Mouse (Mus musculus): ENCODE results near the gene Ror1. TPM values are rescaled to one million over a fixed set of nuclear protein-coding genes. Genes with fewer than 3 reads are reported as not detected.
A peak's percentile ranks its signal among the peaks of the same experiment; 100 is the strongest.

Ror1 gene
- polyA plus RNA-seq, 1 experiment from 2014 or later: 4.0 TPM

- Histone ChIP-seq H3K36me3 (ENCODE audit: control insufficient read depth, insufficient read depth, low read length) (no peaks in the 10 kb centered on the region), H3K9ac (ENCODE audit: low read depth, low read length) (no peak overlapping the region), H3K27me3 (replicated peaks; ENCODE audit: control insufficient read depth, insufficient read depth, low read length) (no peaks in the 10 kb centered on the region), H3K4me1 (ENCODE audit: control insufficient read depth, insufficient read depth, low read length) (no peaks in the 10 kb centered on the region), H3K9me3 (ENCODE audit: control insufficient read depth, low read length) (no peaks in the 10 kb centered on the region), H3K4me3 (ENCODE audit: low read length) (no peak overlapping the region), H3K4me2 (ENCODE audit: low read depth, low read length) (no peak overlapping the region), H3K27ac (ENCODE audit: low read length) (no peak overlapping the region)
- WGBS: 57% methylated on average over 3 of the region's 3 CpGs
- ATAC-seq: no peak
Measured at GRCm38 (mm10) chr4:100059811-100060210, 35.8 kb upstream of the Ror1 start.

GRCm38 (mm10) chr4:100061396-100062066 is 34.1 kb upstream of the Ror1 start:
- ATAC-seq: no peak
- 72% methylated on average over 19 of the region's 19 CpGs for WGBS
- H3K27ac ChIP-seq (ENCODE audit: low read length): no peak overlapping the region

GRCm38 (mm10) chr4:100065686-100066085 is 29.9 kb upstream of the Ror1 start:
- Histone ChIP-seq H3K27ac (ENCODE audit: low read length) (no peak overlapping the region), H3K9ac (ENCODE audit: low read depth, low read length) (no peak overlapping the region), H3K4me3 (ENCODE audit: low read length) (no peak overlapping the region), H3K27me3 (replicated peaks; ENCODE audit: control insufficient read depth, insufficient read depth, low read length) (no peaks in the 10 kb centered on the region), H3K4me1 (ENCODE audit: control insufficient read depth, insufficient read depth, low read length) (peaks cover 3% of the 10 kb centered on the region; the same call in 1 of the 2 replicates), H3K9me3 (ENCODE audit: control insufficient read depth, low read length) (no peaks in the 10 kb centered on the region), H3K4me2 (ENCODE audit: low read depth, low read length) (no peak overlapping the region), H3K36me3 (ENCODE audit: control insufficient read depth, insufficient read depth, low read length) (no peaks in the 10 kb centered on the region)
- WGBS: 83% methylated on average over 2 of the region's 2 CpGs
- ATAC-seq: no peak

More at GRCm38 (mm10) chr4:100061396-100062066, 34.1 kb upstream of the Ror1 start:
- H3K4me1 ChIP-seq (ENCODE audit: control insufficient read depth, insufficient read depth, low read length): no peaks in the 10 kb centered on the region
- H3K9ac ChIP-seq (ENCODE audit: low read depth, low read length): no peak overlapping the region
- no peaks in the 10 kb centered on the region for H3K27me3 ChIP-seq (replicated peaks; ENCODE audit: control insufficient read depth, insufficient read depth, low read length)
- H3K36me3 ChIP-seq (ENCODE audit: control insufficient read depth, insufficient read depth, low read length): no peaks in the 10 kb centered on the region
- no peaks in the 10 kb centered on the region for H3K9me3 ChIP-seq (ENCODE audit: control insufficient read depth, low read length)
- no peak overlapping the region for H3K4me2 ChIP-seq (ENCODE audit: low read depth, low read length)
- H3K4me3 ChIP-seq (ENCODE audit: low read length): no peak overlapping the region

- Histone ChIP-seq H3K9ac (ENCODE audit: low read depth, low read length) (no peak overlapping the region), H3K36me3 (ENCODE audit: control insufficient read depth, insufficient read depth, low read length) (no peaks in the 10 kb centered on the region), H3K4me2 (ENCODE audit: low read depth, low read length) (no peak overlapping the region), H3K27ac (ENCODE audit: low read length) (no peak overlapping the region), H3K4me1 (ENCODE audit: control insufficient read depth, insufficient read depth, low read length) (peaks cover 3% of the 10 kb centered on the region; the same call in 1 of the 2 replicates), H3K9me3 (ENCODE audit: control insufficient read depth, low read length) (no peaks in the 10 kb centered on the region), H3K4me3 (ENCODE audit: low read length) (no peak overlapping the region), H3K27me3 (replicated peaks; ENCODE audit: control insufficient read depth, insufficient read depth, low read length) (no peaks in the 10 kb centered on the region)
- no peak for ATAC-seq
- 44% methylated on average over 6 of the region's 6 CpGs for WGBS
Measured at GRCm38 (mm10) chr4:100070101-100070500, 25.5 kb upstream of the Ror1 start.

GRCm38 (mm10) chr4:100096596-100097181 is 1.1 kb downstream of the Ror1 start:
- Histone ChIP-seq H3K4me3 (ENCODE audit: low read length) (peak overlapping the region; percentile 80), H3K4me2 (ENCODE audit: low read depth, low read length) (peak overlapping the region; percentile 82), H3K9me3 (ENCODE audit: control insufficient read depth, low read length) (no peaks in the 10 kb centered on the region), H3K27me3 (replicated peaks; ENCODE audit: control insufficient read depth, insufficient read depth, low read length) (no peaks in the 10 kb centered on the region), H3K27ac (ENCODE audit: low read length) (peak overlapping the region; percentile 84), H3K36me3 (ENCODE audit: control insufficient read depth, insufficient read depth, low read length) (no peaks in the 10 kb centered on the region), H3K4me1 (ENCODE audit: control insufficient read depth, insufficient read depth, low read length) (peaks cover 9% of the 10 kb centered on the region; the same call in 1 of the 2 replicates), H3K9ac (ENCODE audit: low read depth, low read length) (peak overlapping the region; percentile 83)
- ATAC-seq: peak; percentile 14
- 7% methylated on average over 21 of the region's 21 CpGs for WGBS

GRCm38 (mm10) chr4:100097364-100097979 is 1.9 kb downstream of the Ror1 start:
- ATAC-seq: no peak
- Histone ChIP-seq H3K36me3 (ENCODE audit: control insufficient read depth, insufficient read depth, low read length) (no peaks in the 10 kb centered on the region), H3K4me3 (ENCODE audit: low read length) (peak overlapping the region; percentile 80), H3K4me2 (ENCODE audit: low read depth, low read length) (peak overlapping the region; percentile 82), H3K27ac (ENCODE audit: low read length) (no peak overlapping the region), H3K9me3 (ENCODE audit: control insufficient read depth, low read length) (no peaks in the 10 kb centered on the region), H3K4me1 (ENCODE audit: control insufficient read depth, insufficient read depth, low read length) (peaks cover 9% of the 10 kb centered on the region; the same call in 1 of the 2 replicates), H3K27me3 (replicated peaks; ENCODE audit: control insufficient read depth, insufficient read depth, low read length) (no peaks in the 10 kb centered on the region), H3K9ac (ENCODE audit: low read depth, low read length) (peak overlapping the region; percentile 83)
- WGBS: 38% methylated on average over 10 of the region's 10 CpGs

- Histone ChIP-seq H3K4me1 (ENCODE audit: control insufficient read depth, insufficient read depth, low read length) (peaks cover 9% of the 10 kb centered on the region; the same call in 1 of the 2 replicates), H3K9ac (ENCODE audit: low read depth, low read length) (no peak overlapping the region), H3K27ac (ENCODE audit: low read length) (no peak overlapping the region), H3K4me2 (ENCODE audit: low read depth, low read length) (no peak overlapping the region), H3K4me3 (ENCODE audit: low read length) (no peak overlapping the region), H3K36me3 (ENCODE audit: control insufficient read depth, insufficient read depth, low read length) (no peaks in the 10 kb centered on the region), H3K27me3 (replicated peaks; ENCODE audit: control insufficient read depth, insufficient read depth, low read length) (no peaks in the 10 kb centered on the region), H3K9me3 (ENCODE audit: control insufficient read depth, low read length) (no peaks in the 10 kb centered on the region)
- ATAC-seq: no peak
- WGBS: 54% methylated on average over 7 of the region's 7 CpGs
Measured at GRCm38 (mm10) chr4:100101066-100101820, 5.7 kb downstream of the Ror1 start.

GRCm38 (mm10) chr4:100101844-100102243 is 6.3 kb downstream of the Ror1 start:
- Histone ChIP-seq H3K9me3 (ENCODE audit: control insufficient read depth, low read length) (no peaks in the 10 kb centered on the region), H3K4me2 (ENCODE audit: low read depth, low read length) (no peak overlapping the region), H3K4me1 (ENCODE audit: control insufficient read depth, insufficient read depth, low read length) (peaks cover 9% of the 10 kb centered on the region; the same call in 1 of the 2 replicates), H3K4me3 (ENCODE audit: low read length) (no peak overlapping the region), H3K9ac (ENCODE audit: low read depth, low read length) (no peak overlapping the region), H3K27me3 (replicated peaks; ENCODE audit: control insufficient read depth, insufficient read depth, low read length) (no peaks in the 10 kb centered on the region), H3K36me3 (ENCODE audit: control insufficient read depth, insufficient read depth, low read length) (no peaks in the 10 kb centered on the region), H3K27ac (ENCODE audit: low read length) (no peak overlapping the region; the same call in 1 of the 2 replicates)
- WGBS: 53% methylated on average over 5 of the region's 5 CpGs
- no peak for ATAC-seq

- Histone ChIP-seq H3K36me3 (ENCODE audit: control insufficient read depth, insufficient read depth, low read length) (no peaks in the 10 kb centered on the region), H3K9ac (ENCODE audit: low read depth, low read length) (no peak overlapping the region), H3K27ac (ENCODE audit: low read length) (no peak overlapping the region), H3K27me3 (replicated peaks; ENCODE audit: control insufficient read depth, insufficient read depth, low read length) (no peaks in the 10 kb centered on the region), H3K4me3 (ENCODE audit: low read length) (no peak overlapping the region), H3K4me1 (ENCODE audit: control insufficient read depth, insufficient read depth, low read length) (peaks cover 6% of the 10 kb centered on the region; the same call in 1 of the 2 replicates), H3K4me2 (ENCODE audit: low read depth, low read length) (no peak overlapping the region), H3K9me3 (ENCODE audit: control insufficient read depth, low read length) (no peaks in the 10 kb centered on the region)
- 82% methylated on average over 1 of the region's 1 CpGs for WGBS
- ATAC-seq: no peak
Measured at GRCm38 (mm10) chr4:100104241-100104640, 8.7 kb downstream of the Ror1 start.

Data from intestine, embryonic 16.5 days (tissue).